Mouse (Mus musculus): ENCODE measurements around the gene Itsn1.

DNA sequence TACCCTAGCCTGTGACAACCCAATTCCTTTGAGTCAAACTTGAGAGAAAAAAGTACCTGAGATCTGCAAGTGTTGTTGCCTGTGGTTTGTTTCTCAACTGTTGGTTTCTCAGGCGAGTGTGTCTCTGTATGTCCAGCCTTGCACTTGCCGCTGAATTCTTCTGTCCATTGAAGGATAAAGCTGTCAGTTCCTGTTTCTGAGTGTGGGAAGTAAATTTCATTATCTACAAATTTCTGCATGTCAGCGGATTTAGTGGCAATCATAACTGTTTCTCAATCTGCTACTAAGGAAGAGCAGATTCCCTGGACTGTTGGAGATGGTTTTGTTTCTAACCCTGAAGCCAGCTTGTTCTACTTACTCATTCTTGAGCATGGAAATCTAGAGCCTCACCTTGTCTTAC is 32.7 kb downstream of the Itsn1 start:
- TF ChIP-seq CTCF (IDR thresholded peaks at IDR 0.05; ENCODE audit: control insufficient read depth, insufficient read depth, insufficient replicate concordance, low read depth, low read length) (no peak), POLR2A (IDR thresholded peaks at IDR 0.05; ENCODE audit: control insufficient read depth, low read depth, low read length) (no peak)
